Mouse (Mus musculus): Measurements from ENCODE around the gene 1700019A02Rik.

The 1700019A02Rik gene

DNA sequence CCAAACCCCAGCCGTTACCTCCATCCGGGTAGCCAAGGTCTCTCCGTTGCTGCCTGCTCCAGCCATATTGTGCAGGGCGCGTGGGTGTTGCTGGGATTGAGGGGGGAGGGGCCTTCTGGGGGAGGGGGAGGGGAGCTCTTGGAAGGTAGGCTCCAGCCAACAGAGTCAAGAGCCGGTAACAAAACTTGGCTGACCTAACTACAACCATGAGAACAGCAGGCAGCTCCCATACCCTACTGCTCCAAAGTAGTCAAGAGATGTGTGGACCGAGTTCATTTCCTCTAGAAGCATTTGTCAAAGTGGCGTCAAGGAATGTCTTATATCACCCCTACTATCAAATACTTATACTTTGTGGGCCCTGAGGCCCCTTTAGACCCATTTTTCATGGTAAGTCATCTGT, at the start of gene 1700019A02Rik:
Gene 1700019A02Rik (minus strand): TSS at position 101 of the 400 bp plus-strand sequence.
- no peak for DNase-seq (ENCODE audit: low spot score)

- DNase-seq (ENCODE audit: low spot score): no peak
Observed at GRCm38 (mm10) chr1:53226063-53226462, 38.6 kb upstream of the 1700019A02Rik start.

- DNase-seq (ENCODE audit: low spot score): no peak
Observed at GRCm38 (mm10) chr1:53225616-53226015, 38.2 kb upstream of the 1700019A02Rik start.

- no peak for DNase-seq (ENCODE audit: low spot score)
Observed at GRCm38 (mm10) chr1:53224775-53225174, 37.3 kb upstream of the 1700019A02Rik start.

DNA sequence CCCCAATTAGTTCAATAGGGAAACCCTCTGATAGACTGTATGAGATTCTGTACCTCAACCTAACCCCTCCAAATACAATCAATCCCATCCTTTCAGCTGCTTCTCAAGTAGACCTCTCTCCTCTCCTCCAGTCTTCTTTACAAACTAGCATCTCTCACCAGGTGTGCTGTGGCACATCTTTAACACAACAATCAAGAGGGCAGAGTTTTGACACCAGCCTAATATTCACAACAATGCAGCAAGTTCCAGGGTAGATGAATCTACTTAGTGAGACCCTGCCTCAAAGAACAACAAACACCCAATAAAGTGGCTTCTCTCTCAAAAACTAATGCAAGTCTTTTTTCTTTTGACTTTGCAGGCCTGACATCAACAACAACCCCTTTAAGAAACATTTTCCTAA, 22.7 kb upstream of the 1700019A02Rik start:
- no peak for DNase-seq (ENCODE audit: low spot score)

- DNase-seq (ENCODE audit: low spot score): no peak
Observed at GRCm38 (mm10) chr1:53203902-53204301, 16.5 kb upstream of the 1700019A02Rik start.

GRCm38 (mm10) chr1:53201630-53202199, 14.3 kb upstream of the 1700019A02Rik start:
- no peak for DNase-seq (ENCODE audit: low spot score)

DNA sequence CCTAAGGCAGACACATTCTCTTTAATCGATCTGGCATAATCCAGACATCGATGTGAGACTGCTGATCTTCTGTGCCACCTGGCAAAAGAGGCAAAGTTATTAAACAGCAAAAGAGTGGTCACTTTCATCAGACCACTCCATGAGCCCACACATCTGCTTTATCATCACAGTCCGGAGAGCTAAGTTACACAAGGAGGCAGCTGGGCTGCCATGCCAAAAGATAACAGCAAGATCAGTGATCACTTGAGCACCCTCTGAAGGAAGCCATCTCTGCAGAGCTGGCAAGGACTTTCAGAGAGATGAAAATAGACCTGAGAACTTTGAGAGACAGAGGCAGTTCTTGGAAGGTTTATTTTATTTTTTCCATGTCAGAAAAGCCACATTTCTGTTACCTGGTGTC, 7.1 kb upstream of the 1700019A02Rik start:
- DNase-seq (ENCODE audit: low spot score): no peak

DNA sequence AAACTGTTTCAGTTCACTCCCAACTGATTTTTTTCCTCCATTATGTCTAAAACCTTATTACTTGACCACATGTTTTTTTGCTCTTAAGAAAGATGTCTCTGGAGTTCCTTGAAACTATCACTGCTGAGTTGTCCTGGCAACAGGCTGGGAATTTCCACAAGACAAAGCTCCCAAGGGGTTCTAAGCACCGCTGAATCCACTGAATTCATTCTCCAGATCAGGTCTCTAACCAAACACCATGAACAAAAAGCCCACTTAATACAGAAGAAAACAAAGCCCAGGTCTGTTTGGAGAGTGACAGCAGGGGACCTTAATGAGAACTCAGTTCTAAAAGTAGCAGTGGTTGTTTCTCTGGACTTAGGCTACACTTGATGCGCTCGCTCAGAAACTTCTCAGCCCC, 3.8 kb upstream of the 1700019A02Rik start:
- no peak for DNase-seq (ENCODE audit: low spot score)

- no peak for DNase-seq (ENCODE audit: low spot score)
Observed at GRCm38 (mm10) chr1:53189620-53190019, 2.2 kb upstream of the 1700019A02Rik start.

GRCm38 (mm10) chr1:53186301-53186700, 1.1 kb downstream of the 1700019A02Rik start:
- no peak for DNase-seq (ENCODE audit: low spot score)

GRCm38 (mm10) chr1:53157715-53158114, 29.7 kb downstream of the 1700019A02Rik start:
- DNase-seq (ENCODE audit: low spot score): no peak

DNA sequence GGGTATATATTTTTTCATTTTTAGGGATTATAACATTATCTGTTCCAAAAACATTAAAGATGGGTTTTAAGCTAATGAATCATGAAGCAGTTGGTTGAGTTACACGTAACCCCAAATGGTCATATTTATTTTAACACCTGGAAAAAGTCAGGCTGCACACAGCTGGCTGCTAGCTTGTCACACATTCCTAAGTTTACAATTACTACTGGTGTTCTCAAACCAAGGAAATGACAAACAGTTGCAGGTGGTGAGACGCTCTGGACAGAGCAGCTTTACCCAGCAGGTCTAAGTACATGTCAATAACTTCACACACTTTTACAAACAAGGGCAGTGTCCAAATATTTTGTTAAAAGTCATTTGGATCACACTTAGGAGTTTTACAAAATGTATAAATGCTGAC, 64.4 kb downstream of the 1700019A02Rik start:
- no peak for DNase-seq (ENCODE audit: low spot score)

DNA sequence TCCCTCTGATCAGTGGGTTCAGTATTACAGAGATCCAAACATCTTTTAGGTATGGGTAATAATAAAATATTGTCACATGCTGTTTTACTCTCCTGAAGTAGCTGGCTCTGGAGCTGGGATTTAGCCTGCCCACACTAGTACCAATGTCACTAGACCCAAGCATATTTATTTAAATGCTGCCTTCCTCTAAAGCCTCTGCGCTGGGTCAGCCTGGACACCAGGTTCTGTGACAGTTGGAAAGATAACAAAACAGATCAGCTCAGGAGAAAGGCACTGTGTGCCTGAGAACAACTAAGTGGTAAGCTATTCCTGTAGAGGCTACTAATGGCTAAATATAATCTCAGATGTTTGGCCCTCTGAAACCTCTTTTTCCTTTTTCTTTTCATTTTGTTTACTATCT, 76.9 kb downstream of the 1700019A02Rik start:
- no peak for DNase-seq (ENCODE audit: low spot score)

Measured in ovary, postnatal 10 days (tissue).